Mouse (Mus musculus) thymus, postnatal 14 days (tissue): Measurements from ENCODE around the gene Ccpg1.

Experiments used
- DNase-seq: peaks from one replicate; pipeline ENCODE4 v3.0.0; 2021

Gene Ccpg1

DNA sequence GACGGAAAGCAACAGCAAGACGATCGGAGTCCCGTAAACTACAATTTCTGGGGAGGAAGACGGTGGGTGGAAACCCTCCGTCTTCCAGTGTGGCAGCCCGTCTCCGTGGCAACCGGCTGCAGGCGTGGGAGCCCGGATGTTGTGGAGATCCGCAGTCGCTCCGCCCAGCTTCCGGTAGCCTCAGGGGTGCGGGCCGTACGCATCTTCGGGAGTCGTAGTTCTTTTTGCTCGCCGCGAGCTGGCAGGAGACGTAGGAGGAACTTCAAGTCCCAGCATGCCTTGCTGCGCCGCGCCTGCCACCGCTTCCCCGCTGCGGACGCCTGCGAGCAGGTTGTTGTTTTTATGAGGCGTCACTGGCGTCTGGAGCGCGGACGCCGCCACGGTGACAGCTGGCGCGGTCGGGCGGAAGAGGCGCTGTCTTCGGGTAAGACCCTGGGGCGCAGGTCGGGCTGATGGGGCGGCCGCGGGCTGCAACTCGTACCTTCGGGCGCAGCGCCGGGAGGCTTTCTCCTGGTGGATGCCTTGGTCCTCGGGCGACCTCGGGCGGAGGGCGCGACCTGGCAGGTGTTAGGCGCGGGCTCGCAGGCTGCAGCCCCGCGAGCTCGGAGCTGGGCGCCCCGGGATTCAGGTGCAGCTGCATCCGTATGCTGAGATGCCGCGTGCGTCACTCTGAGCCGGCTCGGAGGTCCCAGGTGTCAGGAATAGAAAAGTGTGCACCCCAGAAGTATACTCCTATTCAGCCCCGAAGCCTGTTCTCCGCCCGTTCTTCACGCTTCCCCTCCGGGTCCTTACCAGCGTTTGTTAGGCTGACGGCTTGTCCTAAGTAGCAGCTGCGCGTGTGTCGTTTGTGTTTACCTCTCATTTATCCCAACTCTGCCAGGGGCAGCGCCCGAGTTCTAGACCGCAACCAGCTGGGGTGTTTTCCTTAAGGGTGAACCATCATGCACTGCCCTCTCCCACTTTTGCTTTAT is at the start of gene Ccpg1, which contains the start of gene Ccpg1os:
Gene Ccpg1, plus strand, starts transcription at position 180 of the 971 bp plus-strand sequence.
Gene Ccpg1os, minus strand, starts transcription at position 133 of the 971 bp plus-strand sequence.
- peak; percentile 97 for DNase-seq

DNA sequence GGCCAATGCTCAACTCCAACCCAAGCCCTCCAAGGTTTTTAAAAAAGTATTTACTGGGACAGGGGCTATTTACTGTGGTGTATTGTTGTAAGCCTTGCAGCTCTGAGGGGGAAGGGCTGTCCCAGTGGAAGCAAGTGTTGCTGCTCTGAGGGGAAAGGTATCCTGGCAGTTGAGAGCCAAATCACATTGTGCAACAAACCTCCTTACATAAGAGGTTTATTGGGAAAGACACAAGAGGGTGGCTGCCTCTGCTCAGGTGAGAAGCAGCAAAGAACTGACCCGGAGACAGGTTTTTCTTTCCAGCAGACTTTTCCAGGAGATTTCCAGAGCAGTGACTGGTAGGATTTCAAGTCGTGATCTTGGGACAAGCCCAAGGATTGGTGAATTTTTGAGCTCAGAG is 48.9 kb upstream of the Ccpg1 start:
- no peak for DNase-seq

- DNase-seq, result peak; percentile 16
Observed at GRCm38 (mm10) chr9:72943424-72943823, 41.8 kb upstream of the Ccpg1 start.

- DNase-seq, result no peak
Observed at GRCm38 (mm10) chr9:72944286-72944685, 40.9 kb upstream of the Ccpg1 start.

- no peak for DNase-seq
Observed at GRCm38 (mm10) chr9:72947010-72947409, 38.2 kb upstream of the Ccpg1 start.

- peak; percentile 29 for DNase-seq
Observed at GRCm38 (mm10) chr9:72949572-72949971, 35.7 kb upstream of the Ccpg1 start.

DNA sequence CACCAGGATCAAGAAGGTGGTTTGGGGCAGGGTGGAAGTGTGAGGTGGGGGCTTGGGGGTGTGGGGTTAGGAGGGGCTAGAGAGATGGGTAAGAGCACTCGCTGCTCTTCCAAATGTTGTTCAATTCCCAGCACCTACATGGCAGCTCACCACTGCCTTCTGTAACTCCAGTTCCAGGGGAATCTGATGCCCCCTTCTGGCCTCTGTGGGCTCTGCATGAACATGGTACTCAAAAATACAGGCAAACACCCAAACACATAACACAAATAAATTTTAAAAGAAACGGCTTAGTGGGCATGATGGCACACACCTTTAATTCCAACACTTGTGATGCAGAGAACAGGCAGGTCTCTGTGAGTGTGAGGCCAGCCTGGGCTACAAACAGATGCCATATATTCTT is 30.5 kb upstream of the Ccpg1 start:
- DNase-seq, result peak; percentile 36

DNA sequence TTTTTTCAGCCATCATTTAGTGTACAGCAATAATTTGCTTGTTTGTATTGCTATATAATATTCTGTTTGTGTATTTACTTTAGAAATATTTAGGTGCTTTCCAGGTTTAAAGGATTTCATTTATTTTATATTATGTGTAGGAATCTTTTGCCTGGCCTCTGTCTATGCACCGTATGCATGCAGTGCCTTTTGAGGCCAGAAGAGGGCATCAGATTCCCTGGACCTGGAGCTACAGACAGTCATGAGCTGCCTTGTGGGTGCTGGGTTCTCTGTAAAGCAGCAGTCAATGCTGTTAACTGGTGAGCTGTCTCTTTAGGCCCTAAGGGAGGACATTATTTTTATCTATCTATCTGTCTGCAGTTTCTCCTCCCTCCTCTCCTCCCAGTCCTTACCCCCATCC is 29.7 kb upstream of the Ccpg1 start:
- DNase-seq, result peak; percentile 70

DNA sequence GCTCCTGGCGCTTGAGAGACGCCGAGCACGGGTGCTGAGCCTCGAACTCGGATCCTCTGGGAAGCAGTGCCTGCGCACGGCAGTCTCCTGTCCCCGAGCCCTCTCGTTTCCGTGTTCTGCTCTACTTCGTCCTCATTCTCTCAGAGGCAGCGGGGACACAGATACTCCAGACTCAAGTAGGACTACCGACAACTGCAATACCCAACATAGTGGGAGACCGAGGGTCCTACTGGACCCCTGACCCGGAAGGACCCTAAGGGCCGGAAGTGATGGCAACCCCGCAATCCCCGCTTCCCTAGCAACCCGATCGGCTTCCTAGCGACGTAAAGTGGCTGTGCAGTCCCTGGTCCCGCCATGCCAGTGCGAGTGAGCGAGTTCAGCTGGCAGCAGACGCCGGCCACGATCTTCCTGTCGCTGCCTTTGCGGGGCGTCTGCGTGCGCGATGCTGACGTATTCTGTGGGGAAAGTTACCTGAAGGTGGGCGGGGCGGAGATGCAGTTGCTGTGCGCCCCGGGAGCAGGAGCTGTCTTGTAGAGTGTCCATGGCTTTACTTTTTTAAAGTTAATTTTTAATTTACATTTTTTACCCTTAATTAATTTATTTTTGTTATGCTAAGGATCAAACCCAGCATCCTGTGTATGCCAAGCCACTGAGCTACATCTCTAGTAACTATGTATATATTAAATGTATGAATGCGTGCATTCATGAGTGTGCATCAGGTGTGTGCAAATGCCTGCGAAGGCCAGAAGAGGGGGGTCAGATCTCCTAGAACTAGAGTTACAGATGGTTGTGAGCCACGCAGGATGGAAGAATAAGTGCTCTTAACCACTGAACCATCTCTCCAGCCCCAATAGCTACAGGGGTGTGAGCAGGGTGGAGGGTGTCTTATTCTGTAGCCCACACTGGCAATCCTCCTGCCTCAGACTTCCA is 26.4 kb upstream of the Ccpg1 start, which contains the start of the genes Dyx1c1 and Gm44503:
Gene Dyx1c1, plus strand, starts transcription at position 265 of the 930 bp plus-strand sequence.
Gene Gm44503, plus strand, starts transcription at position 332 of the 930 bp plus-strand sequence.
- peak; percentile 85 for DNase-seq

DNA sequence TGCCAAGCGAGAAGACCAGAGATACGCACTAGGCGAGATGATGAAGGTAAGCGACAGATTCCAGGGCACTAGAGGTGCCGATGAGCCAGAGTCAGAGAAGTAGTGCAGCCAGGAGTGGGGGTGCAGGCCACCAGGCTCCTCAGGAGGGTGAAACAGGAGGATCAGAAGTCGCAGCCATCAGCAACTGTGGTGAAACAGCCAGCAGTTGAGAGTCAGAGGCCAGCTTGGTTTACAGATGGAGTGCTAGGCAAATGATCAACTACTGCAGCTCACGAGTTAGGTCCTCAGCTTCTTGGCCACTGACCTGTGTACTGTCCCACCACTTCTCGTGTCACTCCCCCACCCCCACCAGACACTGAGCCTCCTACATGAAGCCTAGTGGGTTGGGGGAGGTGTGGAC is 23.9 kb upstream of the Ccpg1 start:
- no peak for DNase-seq

GRCm38 (mm10) chr9:72961959-72962358 is 23.3 kb upstream of the Ccpg1 start:
- DNase-seq, result peak; percentile 82

- DNase-seq, result peak; percentile 62
Observed at GRCm38 (mm10) chr9:72968349-72969061, 16.7 kb upstream of the Ccpg1 start.

DNA sequence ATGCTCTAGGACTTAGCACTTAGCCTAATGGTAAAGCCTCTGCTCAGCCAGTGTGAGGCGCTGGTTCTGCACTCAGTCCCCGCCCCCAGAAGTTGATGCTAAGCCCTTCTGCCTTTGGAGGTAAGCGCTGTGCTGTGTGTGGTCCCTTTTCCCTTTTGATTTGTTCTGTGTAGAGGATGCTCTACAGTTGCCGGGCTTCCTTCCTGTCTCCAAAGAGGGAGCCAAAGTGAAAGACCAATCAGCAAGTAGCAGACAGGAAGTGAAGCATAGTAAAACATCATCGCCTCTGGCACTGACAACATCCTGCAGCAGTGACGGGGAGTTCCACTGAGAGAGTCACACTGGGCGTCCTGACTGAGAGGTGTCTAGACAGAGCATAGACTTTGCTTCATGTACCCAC is 15.4 kb upstream of the Ccpg1 start:
- DNase-seq, result peak; percentile 39

- DNase-seq, result no peak
Observed at GRCm38 (mm10) chr9:72972435-72972834, 12.8 kb upstream of the Ccpg1 start.

- no peak for DNase-seq
Observed at GRCm38 (mm10) chr9:72972984-72973383, 12.2 kb upstream of the Ccpg1 start.

DNA sequence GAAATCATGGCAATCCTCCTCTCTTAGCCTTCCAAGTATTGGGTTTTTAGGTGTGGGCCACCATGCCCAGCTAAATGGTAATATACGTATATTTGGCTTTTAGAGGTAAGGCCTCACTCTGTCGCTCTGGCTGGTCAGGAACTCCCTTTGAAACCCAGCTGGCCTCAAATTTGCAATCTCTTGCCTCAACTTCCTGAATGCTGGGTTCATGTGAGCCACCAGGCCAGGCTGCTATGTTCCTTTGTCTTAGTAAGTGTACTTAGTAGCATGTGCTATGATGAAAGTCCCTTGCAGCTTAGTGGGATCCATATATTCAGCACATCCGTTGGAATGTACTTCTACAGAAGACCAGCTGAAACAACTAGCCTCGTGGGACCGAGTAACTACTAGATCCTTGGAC is 10.5 kb upstream of the Ccpg1 start:
- no peak for DNase-seq

DNA sequence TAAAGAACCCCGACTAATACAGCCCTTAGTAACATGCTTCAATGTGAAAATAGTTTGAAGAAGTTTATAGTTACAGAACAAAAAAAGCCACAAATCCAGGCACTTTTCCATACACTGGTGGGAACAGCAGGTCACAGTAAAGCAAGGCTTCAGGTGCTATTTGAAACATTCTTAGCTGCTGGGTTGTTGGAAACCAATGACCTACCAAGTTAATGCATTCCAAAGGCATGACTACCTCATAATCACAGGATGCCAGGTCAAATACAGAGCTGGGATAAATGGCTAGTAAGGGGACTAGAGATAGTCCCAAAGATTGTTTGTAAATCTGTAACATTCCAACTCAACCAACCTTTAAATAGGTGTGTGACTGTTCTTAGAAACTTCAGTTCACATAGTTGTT is 10.0 kb upstream of the Ccpg1 start:
- DNase-seq, result no peak

DNA sequence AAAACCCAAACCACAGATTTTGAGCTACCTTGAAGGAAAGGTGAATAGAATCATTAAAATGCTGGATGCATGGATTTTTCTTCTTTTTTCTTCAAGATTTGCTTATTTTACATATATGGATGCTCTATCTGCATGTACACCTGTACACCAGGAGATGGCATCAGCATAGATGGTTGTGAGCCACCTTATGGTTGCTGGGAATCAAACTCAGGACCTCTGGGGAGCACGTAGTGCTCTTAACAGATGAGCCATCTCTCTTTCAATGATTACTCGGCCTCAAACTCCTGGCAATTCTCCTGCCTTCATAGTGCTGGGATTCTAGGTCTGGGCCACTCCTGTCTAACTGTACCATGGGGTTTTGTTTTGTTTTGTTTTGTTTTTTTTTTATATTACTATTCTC is 2.2 kb upstream of the Ccpg1 start:
- DNase-seq, result no peak

- DNase-seq, result no peak
Observed at GRCm38 (mm10) chr9:72987703-72988102, 2.5 kb downstream of the Ccpg1 start.

GRCm38 (mm10) chr9:72988706-72989105 is 3.5 kb downstream of the Ccpg1 start:
- no peak for DNase-seq

DNA sequence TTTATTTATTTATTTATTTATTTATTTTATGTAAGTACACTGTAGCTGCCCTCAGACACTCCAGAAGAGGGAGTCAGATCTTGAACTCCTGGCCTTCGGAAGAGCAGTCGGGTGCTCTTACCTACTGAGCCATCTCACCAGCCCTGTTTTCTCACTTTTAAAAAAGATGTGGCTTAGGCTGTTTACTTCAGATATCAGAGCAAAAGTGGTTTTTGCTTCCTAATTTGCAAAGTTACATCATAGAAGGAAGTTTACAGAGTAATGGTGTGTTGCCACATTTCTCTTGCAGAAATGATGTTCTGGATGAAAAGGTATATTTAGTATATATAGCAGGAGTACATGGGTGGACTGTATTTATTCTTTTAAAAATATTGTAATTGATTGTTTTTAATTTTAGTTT is 6.2 kb downstream of the Ccpg1 start:
- no peak for DNase-seq

GRCm38 (mm10) chr9:72992576-72992975 is 7.3 kb downstream of the Ccpg1 start:
- no peak for DNase-seq

GRCm38 (mm10) chr9:72996167-72996566 is 10.9 kb downstream of the Ccpg1 start:
- no peak for DNase-seq
